Comparison of ENCODE assay signal across 1 mouse cellular context in the genomic region with DNA sequence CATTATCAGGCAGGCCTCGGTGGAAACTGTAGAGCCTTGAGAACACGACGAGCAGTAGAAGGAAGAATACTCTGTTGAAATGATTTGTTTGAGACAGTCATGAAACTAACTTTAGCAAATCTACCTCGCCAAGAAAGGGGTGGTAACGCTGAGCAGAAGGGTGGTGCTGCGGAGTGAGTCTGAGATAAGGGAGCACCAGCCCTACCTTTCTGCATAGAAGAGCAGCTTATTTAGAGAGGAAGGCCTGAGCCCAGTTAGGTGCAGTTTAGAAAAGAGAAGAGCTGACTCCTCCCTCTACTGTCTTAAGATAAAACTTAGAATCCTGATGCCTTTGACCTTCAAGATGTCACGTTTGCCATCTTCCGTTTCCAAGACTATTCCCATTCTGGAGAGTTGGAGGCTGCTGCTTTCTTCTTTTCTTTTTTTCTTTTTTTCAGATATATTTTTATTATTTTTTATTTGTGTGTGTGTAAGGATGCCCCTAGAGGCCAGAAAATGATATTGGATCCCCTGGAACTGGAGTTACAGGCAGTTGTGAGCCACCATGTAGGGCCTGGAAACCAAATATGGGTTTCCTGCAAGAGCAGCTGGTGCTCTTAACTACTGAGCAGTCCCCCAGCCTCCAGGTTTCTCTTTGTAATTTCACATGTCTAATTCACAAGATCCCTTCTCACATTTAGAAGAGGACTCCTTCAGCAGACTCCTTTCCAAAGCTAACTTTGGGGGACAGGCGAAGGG.
TF ChIP-seq lines count a peak whose summit lies in the region.

No protein-coding gene starts in this region.

TF ChIP-seq in MEL, 35 proteins besides CTCF, POLR2A, EP300 and RAD21 (continued from another document):
- no peak for TF ChIP-seq MAFK (IDR thresholded peaks at IDR 0.05; ENCODE audit: borderline replicate concordance, low read depth, low read length)
- no peak for TF ChIP-seq ETS1 (IDR thresholded peaks at IDR 0.05; ENCODE audit: low read depth, low read length)
- no peak for TF ChIP-seq JUND (IDR thresholded peaks at IDR 0.05; ENCODE audit: low read depth, low read length)
- no peak for TF ChIP-seq SIN3A (IDR thresholded peaks at IDR 0.05; ENCODE audit: low read length)
- no peak for TF ChIP-seq USF1 (IDR thresholded peaks at IDR 0.05; ENCODE audit: low read depth, low read length)
- no peak for TF ChIP-seq ZC3H11A (IDR thresholded peaks at IDR 0.05; ENCODE audit: low read depth, low read length)
- TF ChIP-seq SMC3 (IDR thresholded peaks at IDR 0.05; ENCODE audit: low read depth, low read length) = no peak
- 0 out of 2 replicates have a peak, but pooled peaks have one; percentile 30 for TF ChIP-seq HCFC1 (IDR thresholded peaks at IDR 0.05; ENCODE audit: low read depth, low read length)
- no peak for TF ChIP-seq E2F4 (IDR thresholded peaks at IDR 0.05; ENCODE audit: borderline replicate concordance, low read depth, low read length)
- no peak for TF ChIP-seq ZKSCAN1 (IDR thresholded peaks at IDR 0.05; ENCODE audit: low read depth, low read length)
